Mouse (Mus musculus) CH12.LX (cell line): ENCODE measurements at regions not wholly inside any gene's neighbourhood (a gene's known extent, or its start where the extent isn't known, plus 50 kb on each side); places are given as distances from the start of the nearest gene placed in this dataset.
"Not testable (repeated sequence)": the region's sequence is repeated elsewhere in the genome, so short reads cannot be mapped to it uniquely, and the experiment has no call there.

ENCODE experiments used
- DNase-seq: peaks from one replicate; pipeline ENCODE4 v3.0.0-alpha.2; 2013; ENCODE audit errors: extremely low read depth
- H3K27ac ChIP-seq: 2 replicates; pipeline ENCODE4 v1.5.1; 2012; ENCODE audit warnings: low read depth, mild to moderate bottlenecking, control low read depth, moderate library complexity; ENCODE audit not compliant: insufficient read depth
- H3K27me3 ChIP-seq: replicated peaks from 2 replicates; pipeline ENCODE3; 2012; ENCODE audit warnings: inconsistent platforms
- H3K36me3 ChIP-seq, 2 experiments: replicated peaks in 1 of 2; 2 replicates each; pipeline versions ENCODE3 to v1.6.1; 2012; ENCODE audit warnings: inconsistent platforms in 1 of 2, low read length in 1 of 2, mild to moderate bottlenecking in 1 of 2, mixed read lengths in 1 of 2, moderate library complexity in 1 of 2; ENCODE audit not compliant: control insufficient read depth in 1 of 2, insufficient read depth in 1 of 2
- H3K4me1 ChIP-seq, 2 experiments: 2 replicates each; pipeline ENCODE4 v1.6.1; 2012; ENCODE audit warnings: inconsistent platforms in 1 of 2, moderate library complexity in 1 of 2; ENCODE audit not compliant: insufficient read depth in 2 of 2, control insufficient read depth in 1 of 2
- H3K4me2 ChIP-seq: 2 replicates; pipeline ENCODE4 v1.6.1; 2012; ENCODE audit warnings: low read depth, mild to moderate bottlenecking, control low read depth; ENCODE audit not compliant: poor library complexity, insufficient read depth, severe bottlenecking
- H3K4me3 ChIP-seq, 3 experiments: fragments of 150-350 bp in 1 of 3; sonication (generic) in 1 of 3; replicated peaks in 1 of 3; 2 replicates each; pipeline versions ENCODE3 to v1.5.1; 2011 to 2012; ENCODE audit warnings: low read depth in 2 of 3, low read length in 2 of 3, mild to moderate bottlenecking in 2 of 3, moderate library complexity in 2 of 3, control low read depth in 1 of 3, improper control_type of control experiment in 1 of 3, inconsistent platforms in 1 of 3, mixed read lengths in 1 of 3; ENCODE audit not compliant: poor library complexity in 1 of 3
- H3K79me2 ChIP-seq: replicated peaks from 2 replicates; pipeline ENCODE4 v1.6.1; 2012; ENCODE audit warnings: mild to moderate bottlenecking, moderate library complexity; ENCODE audit not compliant: control insufficient read depth, poor library complexity, insufficient read depth, severe bottlenecking; ENCODE audit errors: extremely low read depth
- H3K9ac ChIP-seq: 2 replicates; pipeline ENCODE4 v1.6.1; 2012; ENCODE audit warnings: low read depth, mild to moderate bottlenecking, control low read depth, moderate library complexity; ENCODE audit not compliant: insufficient read depth
- H3K9me3 ChIP-seq: replicated peaks from 2 replicates; pipeline ENCODE3; 2012; ENCODE audit warnings: low read length, inconsistent platforms, mixed read lengths
- CHD1 ChIP-seq: IDR thresholded peaks from 2 replicates; pipeline ENCODE4 v1.6.1; 2012; ENCODE audit warnings: low read depth, low read length, improper control_type of control experiment, inconsistent platforms
- CTCF ChIP-seq, 2 experiments: IDR thresholded peaks in 1 of 2; conservative IDR thresholded peaks in 1 of 2; 2 replicates each; pipeline ENCODE4 v1.5.1; 2011 to 2012; ENCODE audit warnings: low read depth in 2 of 2, low read length in 2 of 2, improper control_type of control experiment in 1 of 2, inconsistent platforms in 1 of 2, mild to moderate bottlenecking in 1 of 2, moderate library complexity in 1 of 2
- E2F4 ChIP-seq: IDR thresholded peaks from 2 replicates; pipeline ENCODE4 v1.6.1; 2011; ENCODE audit warnings: low read depth, low read length, improper control_type of control experiment; ENCODE audit not compliant: insufficient replicate concordance
- ELF1 ChIP-seq: IDR thresholded peaks from 2 replicates; pipeline ENCODE4 v1.6.1; 2014; ENCODE audit warnings: low read depth, mild to moderate bottlenecking, inconsistent platforms, low read length, improper control_type of control experiment
- ETS1 ChIP-seq: conservative IDR thresholded peaks from 2 replicates; pipeline ENCODE4 v1.6.1; 2012; ENCODE audit warnings: low read depth, mild to moderate bottlenecking, inconsistent platforms, low read length, improper control_type of control experiment, moderate library complexity
- HCFC1 ChIP-seq: IDR thresholded peaks from 2 replicates; pipeline ENCODE4 v1.6.1; 2012; ENCODE audit warnings: low read depth, mild to moderate bottlenecking, inconsistent platforms, low read length, improper control_type of control experiment
- MAX ChIP-seq: IDR thresholded peaks from 2 replicates; pipeline ENCODE4 v1.6.1; 2011; ENCODE audit warnings: low read length, improper control_type of control experiment
- MXI1 ChIP-seq: IDR thresholded peaks from 2 replicates; pipeline ENCODE4 v1.6.1; 2011; ENCODE audit warnings: mild to moderate bottlenecking, low read depth, low read length, improper control_type of control experiment
- NRF1 ChIP-seq: IDR thresholded peaks from 2 replicates; pipeline ENCODE4 v1.6.1; 2014; ENCODE audit warnings: low read depth, mild to moderate bottlenecking, inconsistent platforms, low read length, improper control_type of control experiment, moderate library complexity
- SIN3A ChIP-seq: IDR thresholded peaks from 2 replicates; pipeline ENCODE4 v1.6.1; 2012; ENCODE audit warnings: low read length, improper control_type of control experiment, inconsistent platforms
- TBP ChIP-seq: conservative IDR thresholded peaks from 2 replicates; pipeline ENCODE4 v1.6.1; 2011; ENCODE audit warnings: low read depth, low read length, improper control_type of control experiment
- USF1 ChIP-seq: IDR thresholded peaks from 2 replicates; pipeline ENCODE4 v1.6.1; 2014; ENCODE audit warnings: low read depth, mild to moderate bottlenecking, inconsistent platforms, low read length, improper control_type of control experiment
- USF2 ChIP-seq: conservative IDR thresholded peaks from 2 replicates; pipeline ENCODE4 v1.6.1; 2011; ENCODE audit warnings: low read depth, low read length, improper control_type of control experiment
- ZNF384 ChIP-seq: IDR thresholded peaks from 2 replicates; pipeline ENCODE4 v1.6.1; 2012; ENCODE audit warnings: low read depth, low read length, improper control_type of control experiment, inconsistent platforms
- dilution Hi-C: fragments of 300-500 bp; cut with MboI; formaldehyde crosslinking; loops from 2 replicates; pipeline ENCODE4 v1.14.3; 2020; ENCODE audit warnings: low sequenced_read_pairs; ENCODE audit not compliant: extremely low pct_unique_long_range_greater_than_20kb, extremely low pct_ligation_motif_present
- in situ Hi-C: fragments of 300-500 bp; cut with MboI; formaldehyde crosslinking; loops from 3 replicates; pipeline ENCODE4 v1.14.3; 2019; ENCODE audit warnings: low sequenced_read_pairs, low pct_ligation_motif_present, low pct_unique_long_range_greater_than_20kb, mixed read lengths

DNA sequence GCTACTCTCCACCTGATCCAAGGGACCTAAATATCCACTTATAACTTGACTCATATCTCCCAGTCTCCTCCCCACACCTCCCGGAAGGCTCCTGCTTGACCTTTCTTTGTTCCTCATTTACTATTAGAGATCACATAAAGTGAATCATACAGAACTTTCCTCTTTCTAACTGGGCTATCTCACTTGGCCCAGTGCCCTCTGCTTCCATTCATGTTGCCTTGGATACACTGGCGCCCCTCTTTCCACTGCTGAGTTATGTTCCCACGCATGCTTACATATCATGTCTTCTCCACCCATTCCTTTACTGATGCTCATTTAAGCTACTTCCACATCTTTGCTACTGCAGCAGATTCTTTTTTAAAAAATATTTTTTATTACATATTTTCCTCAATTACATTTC, 94.2 kb upstream of the Myt1l start:
- Histone ChIP-seq H3K9me3 (no peaks in the 10 kb centered on the region), H3K27ac (no peak overlapping the region), H3K4me3 (no peak overlapping the region), H3K4me2 (no peak overlapping the region), H3K79me2 (no peaks in the 10 kb centered on the region), H3K4me1 (no peaks in the 10 kb centered on the region), H3K27me3 (no peaks in the 10 kb centered on the region), H3K9ac (no peak overlapping the region), H3K36me3 (no peaks in the 10 kb centered on the region)
- TF ChIP-seq SIN3A (no peak), MXI1 (no peak), CHD1 (no peak), ETS1 (no peak)
- in situ Hi-C loops (no loop called here), dilution Hi-C loops (no loop called here)
- DNase-seq: no peak

DNA sequence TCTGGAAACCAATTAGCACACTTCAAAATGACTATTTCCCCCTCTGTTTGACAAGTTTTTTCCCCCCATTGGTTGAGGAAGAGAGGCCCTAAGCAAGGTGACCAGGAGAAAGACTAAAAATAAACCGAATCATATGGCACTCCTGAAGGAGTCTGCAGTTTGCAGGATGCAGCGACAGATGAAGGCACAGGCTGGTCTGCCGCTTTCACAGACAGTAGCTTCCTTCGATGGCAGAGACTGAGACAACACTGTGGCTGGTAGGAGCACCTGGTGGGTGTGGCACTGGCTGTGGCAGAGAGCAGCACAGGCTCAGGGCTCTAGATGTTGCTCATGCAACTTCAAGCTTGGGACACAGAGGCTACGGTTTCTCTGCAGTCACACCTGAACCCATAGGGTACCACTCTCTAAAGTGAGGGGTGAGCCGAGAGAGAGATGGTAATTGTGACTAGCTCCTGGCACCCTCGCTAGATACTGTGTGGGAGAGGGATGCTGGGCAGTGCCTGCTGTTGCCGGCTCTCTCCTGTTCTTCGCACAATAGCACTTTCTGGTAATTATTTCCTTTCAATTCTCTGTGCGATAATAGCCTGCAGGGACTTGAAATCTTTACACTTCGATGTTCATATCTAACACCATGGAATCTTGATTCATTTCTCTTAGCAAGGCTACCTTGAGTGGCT, 88.7 kb upstream of the Myt1l start:
- Histone ChIP-seq H3K27me3 (no peaks in the 10 kb centered on the region), H3K4me3 (no peak overlapping the region), H3K4me1 (no peaks in the 10 kb centered on the region), H3K4me2 (no peak overlapping the region), H3K36me3 (no peaks in the 10 kb centered on the region), H3K9ac (no peak overlapping the region), H3K9me3 (no peaks in the 10 kb centered on the region), H3K79me2 (no peaks in the 10 kb centered on the region), H3K27ac (no peak overlapping the region)
- no peak for DNase-seq
- in situ Hi-C loops: no loop called here
- TF ChIP-seq E2F4 (no peak), USF1 (no peak), ELF1 (no peak), CTCF (conservative IDR thresholded peaks at IDR 0.05 in 1 of 2, IDR thresholded peaks at IDR 0.05 in 1 of 2; ENCODE audit: low read depth in 2 of 2, low read length in 2 of 2) (no peak), USF2 (no peak), ZNF384 (no peak), NRF1 (no peak), HCFC1 (no peak), TBP (no peak), MAX (no peak)
- dilution Hi-C loops: no loop called here

DNA sequence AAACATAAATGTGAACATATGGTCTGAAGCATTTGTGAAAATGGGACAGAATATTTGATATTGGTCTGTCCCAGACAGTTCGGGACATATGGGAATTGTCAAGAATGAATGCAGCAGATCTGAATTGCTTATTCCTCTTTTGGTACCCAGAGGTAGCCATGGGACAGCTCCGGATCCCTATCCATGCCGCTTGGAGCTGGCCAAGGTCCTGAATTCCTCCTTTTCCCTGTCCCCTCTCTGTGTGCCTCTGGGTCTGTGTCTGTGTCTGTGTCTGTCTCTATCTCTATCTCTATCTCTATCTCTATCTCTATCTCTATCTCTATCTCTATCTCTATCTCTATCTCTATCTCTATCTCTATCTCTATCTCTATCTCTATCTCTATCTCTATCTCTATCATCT, 63.0 kb upstream of the Myt1l start:
- H3K79me2 ChIP-seq, H3K4me1 ChIP-seq, in situ Hi-C loops, DNase-seq, H3K4me3 ChIP-seq, H3K27me3 ChIP-seq, H3K27ac ChIP-seq, H3K9ac ChIP-seq, H3K36me3 ChIP-seq, H3K9me3 ChIP-seq, dilution Hi-C loops, H3K4me2 ChIP-seq: not testable (repeated sequence)
